Mouse (Mus musculus) liver, postnatal 0 days (tissue): Measurements from ENCODE around the gene Depp1.

ENCODE experiments used
- CTCF ChIP-seq: sonication (generic); IDR thresholded peaks from 2 replicates; pipeline ENCODE4 v1.5.1; 2016; ENCODE audit warnings: antibody characterized with exemption, low read depth
- EP300 ChIP-seq: IDR thresholded peaks from 2 replicates; pipeline ENCODE4 v1.6.1; 2016; ENCODE audit warnings: antibody characterized with exemption, low read depth, mild to moderate bottlenecking

DNA sequence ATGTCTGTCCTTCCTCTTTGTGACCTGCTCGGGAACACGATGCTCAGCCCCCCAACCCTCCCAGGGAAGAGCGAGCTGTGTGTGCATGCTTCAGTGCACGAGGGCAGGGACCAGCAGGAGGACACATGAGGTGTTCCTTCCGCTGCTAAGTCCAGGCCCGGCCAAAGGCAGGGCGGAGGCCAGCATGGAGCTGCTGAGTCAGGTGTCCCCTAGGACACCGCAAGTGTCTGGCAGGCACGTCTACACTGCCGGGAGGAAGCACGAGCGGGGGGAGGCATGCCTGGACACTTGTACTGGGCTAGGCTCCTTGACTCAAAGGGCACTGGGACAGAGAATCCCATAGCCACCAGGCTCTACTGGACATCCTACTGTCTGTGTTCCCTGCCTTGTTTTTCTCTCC lies 2.6 kb upstream of the Depp1 start:
- TF ChIP-seq CTCF (no peak), EP300 (no peak)
